Comparison of ENCODE assay signal across 22 mouse cellular contexts in the genomic region with DNA sequence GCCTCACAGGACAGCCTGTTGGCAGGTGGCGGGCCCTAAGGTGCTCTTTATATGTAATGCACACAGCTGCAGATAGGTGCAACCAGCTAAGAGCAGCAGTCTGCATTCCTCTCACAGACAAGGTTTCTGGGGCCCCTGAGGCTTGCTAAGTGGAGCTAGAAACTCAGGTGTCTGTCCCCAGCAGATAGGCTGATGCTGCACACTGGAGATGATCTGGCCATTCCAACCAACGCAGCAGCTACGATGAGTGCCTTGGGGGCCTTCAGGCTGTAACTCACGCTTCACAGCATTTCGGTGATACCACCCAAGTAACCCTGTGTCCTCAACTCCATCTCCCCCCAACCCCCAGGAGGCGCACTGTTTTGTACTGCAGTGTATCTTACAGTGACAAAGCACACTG. TPM values are rescaled to one million over a fixed set of nuclear protein-coding genes. Genes with fewer than 3 reads are reported as not detected.
DNase-seq lines count a peak whose midpoint lies in the region; ATAC-seq and TF ChIP-seq lines count a peak whose summit lies in the region.
"Had no signal": no experiment of that assay in that cellular context is flagged by ENCODE, and none has a peak within 500 bp of the region (broad histone marks: within the 10 kb centered on the region; RNA-seq: fewer than 3 reads in every experiment).

No protein-coding gene starts in this region.

- H3K4me2 ChIP-seq in forebrain, postnatal 0 days (ENCODE audit: low read depth), result no peak overlapping the region
- H3K4me2 ChIP-seq in forebrain, embryonic 11.5 days (ENCODE audit: low read depth, low read length, severe bottlenecking), result no peak overlapping the region
- H3K4me2 ChIP-seq in hindbrain, postnatal 0 days (ENCODE audit: low read depth, low read length), result no peak overlapping the region
- H3K4me2 ChIP-seq: forebrain, embryonic 15.5 days; heart, embryonic 15.5 days; stomach, embryonic 15.5 days had no signal

- no peak overlapping the region for H3K27ac ChIP-seq in forebrain, postnatal 0 days (ENCODE audit: low read depth, low read length)
- no peak overlapping the region for H3K27ac ChIP-seq in forebrain, embryonic 11.5 days (ENCODE audit: low read depth, low read length)
- H3K27ac ChIP-seq in layer of hippocampus, adult 2 months, result no peak overlapping the region
- no peak overlapping the region for H3K27ac ChIP-seq in hindbrain, postnatal 0 days
- H3K27ac ChIP-seq: forebrain, embryonic 15.5 days; heart, adult 2 months; heart, embryonic 15.5 days; midbrain, embryonic 10.5 days; stomach, embryonic 15.5 days had no signal

- 89% methylated on average over 6 of the region's 6 CpGs for WGBS in forebrain, postnatal 0 days
- 89% methylated on average over 6 of the region's 6 CpGs for WGBS in forebrain, embryonic 11.5 days
- 87% methylated on average over 6 of the region's 6 CpGs for WGBS in hindbrain, postnatal 0 days

- H3K4me1 ChIP-seq in forebrain, postnatal 0 days (ENCODE audit: insufficient read depth), result no peaks in the 10 kb centered on the region
- H3K4me1 ChIP-seq in forebrain, embryonic 11.5 days (replicated peaks; ENCODE audit: control insufficient read depth, insufficient read depth, low read length), result no peaks in the 10 kb centered on the region
- peaks cover 8% of the 10 kb centered on the region for H3K4me1 ChIP-seq in hindbrain, postnatal 0 days (ENCODE audit: insufficient read depth, low read length)
- H3K4me1 ChIP-seq: stomach, embryonic 15.5 days had no signal

- H3K9ac ChIP-seq in forebrain, postnatal 0 days, result no peak overlapping the region
- no peak overlapping the region for H3K9ac ChIP-seq in forebrain, embryonic 11.5 days (ENCODE audit: low read length)
- no peak overlapping the region for H3K9ac ChIP-seq in hindbrain, postnatal 0 days (replicated peaks; ENCODE audit: low read length)
- H3K9ac ChIP-seq: forebrain, embryonic 15.5 days; heart, embryonic 15.5 days; stomach, embryonic 15.5 days had no signal

- TF ChIP-seq CTCF in forebrain, postnatal 0 days (IDR thresholded peaks at IDR 0.05; ENCODE audit: low read depth), result no peak
- TF ChIP-seq CTCF in layer of hippocampus, adult 2 months (conservative IDR thresholded peaks at IDR 0.05), result peak; percentile 27
- no peak for TF ChIP-seq CTCF in hindbrain, postnatal 0 days (IDR thresholded peaks at IDR 0.05; ENCODE audit: low read depth)

- H3K4me3 ChIP-seq in forebrain, postnatal 0 days (ENCODE audit: low read depth, low read length), result no peak overlapping the region
- H3K4me3 ChIP-seq in forebrain, embryonic 11.5 days (ENCODE audit: low read depth, low read length), result no peak overlapping the region
- H3K4me3 ChIP-seq in layer of hippocampus, adult 2 months, result no peak overlapping the region
- H3K4me3 ChIP-seq in hindbrain, postnatal 0 days (ENCODE audit: low read length), result no peak overlapping the region
- H3K4me3 ChIP-seq: forebrain, embryonic 15.5 days; heart, adult 2 months; heart, embryonic 15.5 days; midbrain, embryonic 10.5 days; myocyte; stomach, embryonic 15.5 days had no signal

- no peak for DNase-seq in forebrain, postnatal 0 days
- DNase-seq in forebrain, embryonic 11.5 days (ENCODE audit: low spot score), result no peak
- DNase-seq in layer of hippocampus, adult 2 months (ENCODE audit: low spot score in 2 of 2), result no peak
- no peak for DNase-seq in layer of hippocampus, postnatal 14 days (ENCODE audit: low spot score in 2 of 2)
- no peak for DNase-seq in hindbrain, postnatal 0 days (ENCODE audit: low spot score)
- no peak for DNase-seq in embryo, embryonic 10.5 days (ENCODE audit: low spot score)
- DNase-seq: adrenal gland, adult 8-10 months; cerebellum, postnatal 14 days; gastrocnemius, postnatal 14 days; heart, adult 2 months; kidney, adult 9 months; layer of hippocampus, postnatal 36 days; lung, postnatal 10 days; right cerebral cortex, postnatal 14 days; thymus, postnatal 14 days had no signal

- H3K36me3 ChIP-seq in forebrain, postnatal 0 days (ENCODE audit: insufficient read depth), result no peaks in the 10 kb centered on the region
- H3K36me3 ChIP-seq in forebrain, embryonic 11.5 days (ENCODE audit: control insufficient read depth, insufficient read depth, low read length), result no peaks in the 10 kb centered on the region
- no peaks in the 10 kb centered on the region for H3K36me3 ChIP-seq in hindbrain, postnatal 0 days (ENCODE audit: insufficient read depth, low read length)
- H3K36me3 ChIP-seq: forebrain, embryonic 15.5 days; heart, embryonic 15.5 days; midbrain, embryonic 10.5 days; stomach, embryonic 15.5 days had no signal

- no peaks in the 10 kb centered on the region for H3K9me3 ChIP-seq in forebrain, postnatal 0 days (ENCODE audit: low read length)
- H3K9me3 ChIP-seq in forebrain, embryonic 11.5 days (ENCODE audit: control insufficient read depth, low read length), result no peaks in the 10 kb centered on the region
- no peaks in the 10 kb centered on the region for H3K9me3 ChIP-seq in hindbrain, postnatal 0 days (ENCODE audit: low read length)
- H3K9me3 ChIP-seq: forebrain, embryonic 15.5 days; heart, embryonic 15.5 days; midbrain, embryonic 10.5 days; stomach, embryonic 15.5 days had no signal

- no peaks in the 10 kb centered on the region for H3K27me3 ChIP-seq in forebrain, postnatal 0 days (ENCODE audit: insufficient read depth, low read length)
- H3K27me3 ChIP-seq in forebrain, embryonic 11.5 days (ENCODE audit: control insufficient read depth, insufficient read depth, low read length), result no peaks in the 10 kb centered on the region
- H3K27me3 ChIP-seq in hindbrain, postnatal 0 days (ENCODE audit: insufficient read depth, low read length), result no peaks in the 10 kb centered on the region
- H3K27me3 ChIP-seq: CH12.LX; forebrain, embryonic 15.5 days; heart, embryonic 15.5 days; stomach, embryonic 15.5 days had no signal

- peak; percentile 37; the same call in 1 of the 2 replicates for ATAC-seq in forebrain, postnatal 0 days
- ATAC-seq in forebrain, embryonic 11.5 days (replicated peaks; ENCODE audit: low FRiP score), result no peak
- ATAC-seq in hindbrain, postnatal 0 days, result peak; percentile 19; the same call in 1 of the 2 replicates
- ATAC-seq in megakaryocyte-erythroid progenitor cell, adult 5-6 weeks (replicated peaks; ENCODE audit: low FRiP score, low TSS enrichment, poor library complexity, severe bottlenecking), result 0 out of 2 replicates have a peak, but pooled peaks have one; percentile 25
- ATAC-seq: forebrain, embryonic 15.5 days had no signal

RNA-seq across cellular contexts. Expression of gene Ptprj, which starts 29.8 kb away (rescaled TPM):
- total RNA-seq in forebrain, postnatal 0 days (2014; rRNA removed), result 29.9 and 34.0 TPM in 2 replicates
- polyA plus RNA-seq in forebrain, postnatal 0 days (2015; fragmentation: Nextera tagmentation; extraction: Ambion mirVana), result 2.5 and 3.9 TPM in 2 replicates
- polyA plus RNA-seq in forebrain, embryonic 11.5 days (2014; fragmentation: Nextera tagmentation; extraction: Ambion mirVana), result 2.5 and 2.9 TPM in 2 replicates
- total RNA-seq in layer of hippocampus, adult 2 months (2021), result 100 to 1,000 TPM; 128 to 130 TPM
- 100 to 1,000 TPM; 101 to 107 TPM for total RNA-seq in layer of hippocampus, postnatal 14 days (2021)
- total RNA-seq in hindbrain, postnatal 0 days (2014; rRNA removed), result 37.8 and 39.1 TPM in 2 replicates
- 4.6 and 4.7 TPM in 2 replicates for polyA plus RNA-seq in hindbrain, postnatal 0 days (2015; fragmentation: Nextera tagmentation; extraction: Ambion mirVana)
- total RNA-seq in megakaryocyte-erythroid progenitor cell, adult 5-6 weeks (2014; fragmentation: Nextera tagmentation), result 11.4 and 14.3 TPM in 2 replicates
- total RNA-seq in megakaryocyte-erythroid progenitor cell, adult 5-6 weeks (2017), result 17.5 and 18.7 TPM in 2 replicates
